Mouse (Mus musculus): Measurements from ENCODE around the gene Corin. TPM values are rescaled to one million over a fixed set of nuclear protein-coding genes. Genes with fewer than 3 reads are reported as not detected.

Gene Corin
- total RNA-seq, 2 experiments from 2014 or later, result 57.1 to 57.8 TPM

GRCm38 (mm10) chr5:72298418-72299104 is 205.7 kb downstream of the Corin start:
- DNase-seq, result no peak

- DNase-seq, result no peak
These were observed 219.2 kb downstream of the Corin start for GRCm38 (mm10) chr5:72285077-72285476.

GRCm38 (mm10) chr5:72282907-72283306 is 221.4 kb downstream of the Corin start:
- DNase-seq, result no peak

GRCm38 (mm10) chr5:72269652-72270051 is 234.6 kb downstream of the Corin start:
- DNase-seq, result peak; percentile 21

- DNase-seq, result no peak
These were observed 235.1 kb downstream of the Corin start for GRCm38 (mm10) chr5:72269204-72269603.

- DNase-seq, result no peak
These were observed 237.2 kb downstream of the Corin start for GRCm38 (mm10) chr5:72266955-72267535.

GRCm38 (mm10) chr5:72264195-72264751 is 240.0 kb downstream of the Corin start:
- DNase-seq, result no peak

- no peak for DNase-seq
These were observed 242.4 kb downstream of the Corin start for GRCm38 (mm10) chr5:72261802-72262324.

GRCm38 (mm10) chr5:72259298-72259621 is 245.0 kb downstream of the Corin start:
- no peak for DNase-seq

- no peak for DNase-seq
These were observed 245.6 kb downstream of the Corin start for GRCm38 (mm10) chr5:72258409-72259297.

- DNase-seq, result no peak
These were observed 247.2 kb downstream of the Corin start for GRCm38 (mm10) chr5:72257084-72257483.

GRCm38 (mm10) chr5:72254958-72255357 is 249.3 kb downstream of the Corin start:
- no peak for DNase-seq

- DNase-seq, result no peak
These were observed 254.1 kb downstream of the Corin start for GRCm38 (mm10) chr5:72250180-72250579.

Other genes with a start within 250 kb of the Corin start
- 10 to 100 TPM; 10.3 to 11.5 TPM for gene Nfxl1, start 55.2 kb upstream of the Corin start, total RNA-seq (2021)
- gene Zar1, start 76.8 kb upstream of the Corin start, total RNA-seq (2021), result not detected
- gene Gm5868, start 83.1 kb upstream of the Corin start, total RNA-seq (2021), result not detected
- gene Cnga1, start 139.8 kb upstream of the Corin start, total RNA-seq (2021), result not detected
- under 1 TPM in 1 of 2 experiments, not detected in 1; 0.07 TPM for gene Nipal1, start 143.3 kb upstream of the Corin start, total RNA-seq (2021)
- under 1 TPM; 0.23 to 0.45 TPM for gene Txk, start 248.3 kb upstream of the Corin start, total RNA-seq (2021)

All from heart, postnatal 4 days (tissue).